Mouse (Mus musculus) olfactory bulb, adult 2 months (tissue): Measurements from ENCODE around the gene Rnf182. TPM values are rescaled to one million over a fixed set of nuclear protein-coding genes. Genes with fewer than 3 reads are reported as not detected.

Experiments used
- H3K27ac ChIP-seq: fragments of 200-500 bp; 2 replicates; pipeline ENCODE4 v1.5.1; 2012; ENCODE audit warnings: low read depth, low read length; ENCODE audit not compliant: insufficient read depth
- H3K4me1 ChIP-seq: fragments of 200-500 bp; 2 replicates; pipeline ENCODE4 v1.6.1; 2012; ENCODE audit warnings: low read length; ENCODE audit not compliant: control insufficient read depth, insufficient read depth
- H3K4me3 ChIP-seq: fragments of 200-500 bp; 2 replicates; pipeline ENCODE4 v1.5.1; 2012; ENCODE audit warnings: mild to moderate bottlenecking, low read depth, low read length, moderate library complexity; ENCODE audit not compliant: insufficient read depth
- CTCF ChIP-seq: fragments of 200-500 bp; IDR thresholded peaks from 2 replicates; pipeline ENCODE4 v1.5.1; 2012; ENCODE audit warnings: low read depth, mild to moderate bottlenecking, low read length, moderate library complexity; ENCODE audit not compliant: insufficient read depth
- POLR2A ChIP-seq: fragments of 200-500 bp; IDR thresholded peaks from 2 replicates; pipeline ENCODE4 v1.6.1; 2012; ENCODE audit warnings: mild to moderate bottlenecking, low read depth, low read length, moderate library complexity; ENCODE audit not compliant: insufficient read depth
- WGBS: fragments of 180-500 bp; shearing (Covaris S2); methylation state at CpG from one replicate; pipeline ENCODE4 v1.1.7; 2018; 5-methylcytosine and 5-hydroxymethylcytosine counted together
- polyA plus RNA-seq: library from polyadenylated mRNA; stranded (reverse); fragments of >200 nt; gene quantifications from 2 replicates; pipeline ENCODE4 v1.2.4, GENCODE M21; 2012; ENCODE audit warnings: low replicate concordance; ENCODE audit not compliant: missing spikeins, insufficient read depth, insufficient read length

Gene Rnf182
- polyA plus RNA-seq = not detected in 2 replicates

- WGBS = under 1% methylated on average over 56 of the region's 58 CpGs
- no peak for TF ChIP-seq CTCF
- TF ChIP-seq POLR2A = peak; percentile 21; the same call in 1 of the 2 replicates
- Histone ChIP-seq H3K4me3 (peak within 1 kb of the TSS; percentile 57), H3K27ac (peak within 1 kb of the TSS; percentile 40; the same call in 1 of the 2 replicates), H3K4me1 (peaks cover 4% of the 10 kb centered on the region)
These were observed at the start of gene Rnf182 for GRCm38 (mm10) chr13:43615577-43616254. Gene Rnf182 (plus strand): TSS chr13:43615710.

GRCm38 (mm10) chr13:43566184-43566583 lies 49.3 kb upstream of the Rnf182 start:
- no peak overlapping the region for H3K27ac ChIP-seq
- 92% methylated on average over 8 of the region's 8 CpGs for WGBS
- peaks cover 6% of the 10 kb centered on the region for H3K4me1 ChIP-seq
- TF ChIP-seq POLR2A = no peak
- TF ChIP-seq CTCF = no peak
- H3K4me3 ChIP-seq = no peak overlapping the region

- 43% methylated on average over 23 of the region's 25 CpGs for WGBS
- peaks cover 6% of the 10 kb centered on the region for H3K4me1 ChIP-seq
- no peak overlapping the region for H3K4me3 ChIP-seq
- H3K27ac ChIP-seq = 0 out of 2 replicates have a peak overlapping the region, but pooled peaks have one; percentile 49
- TF ChIP-seq POLR2A (no peak), CTCF (no peak)
These were observed 48.2 kb upstream of the Rnf182 start for GRCm38 (mm10) chr13:43567141-43567891.

- no peak overlapping the region for H3K4me3 ChIP-seq
- TF ChIP-seq CTCF (no peak), POLR2A (no peak)
- peaks cover 2% of the 10 kb centered on the region; the same call in 1 of the 2 replicates for H3K4me1 ChIP-seq
- WGBS = 54% methylated on average over 2 of the region's 2 CpGs
- no peak overlapping the region for H3K27ac ChIP-seq
These were observed 41.5 kb upstream of the Rnf182 start for GRCm38 (mm10) chr13:43573979-43574378.

- peaks cover 7% of the 10 kb centered on the region; the same call in 1 of the 2 replicates for H3K4me1 ChIP-seq
- no peak for TF ChIP-seq CTCF
- no peak for TF ChIP-seq POLR2A
- WGBS = 92% methylated on average over 5 of the region's 5 CpGs
- H3K4me3 ChIP-seq = no peak overlapping the region
- H3K27ac ChIP-seq = no peak overlapping the region
These were observed 40.1 kb upstream of the Rnf182 start for GRCm38 (mm10) chr13:43575431-43575830.

DNA sequence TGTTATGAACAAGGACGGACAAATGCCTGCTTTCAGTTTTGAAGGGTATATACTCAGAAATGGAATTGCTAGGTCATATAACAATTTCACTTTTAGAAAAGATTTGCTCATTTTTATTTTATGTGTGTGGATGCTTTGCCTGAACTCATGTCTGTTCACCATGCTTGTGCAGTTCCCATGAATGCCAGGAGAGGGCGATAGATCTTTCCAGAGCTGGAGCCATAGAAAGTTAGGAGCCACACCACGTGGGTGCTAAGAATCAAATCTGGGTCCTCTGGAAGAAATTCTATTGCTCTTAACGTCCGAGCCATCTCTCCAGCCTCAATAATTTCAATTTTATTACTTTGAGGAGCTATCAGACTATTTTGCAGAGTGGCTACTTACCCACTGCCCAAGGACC lies 38.3 kb upstream of the Rnf182 start:
- H3K4me3 ChIP-seq = no peak overlapping the region
- H3K4me1 ChIP-seq = peaks cover 7% of the 10 kb centered on the region; the same call in 1 of the 2 replicates
- TF ChIP-seq CTCF = no peak
- 72% methylated on average over 5 of the region's 5 CpGs for WGBS
- H3K27ac ChIP-seq = no peak overlapping the region

GRCm38 (mm10) chr13:43577766-43578165 lies 37.7 kb upstream of the Rnf182 start:
- 41% methylated on average over 12 of the region's 12 CpGs for WGBS
- TF ChIP-seq POLR2A (no peak), CTCF (no peak)
- Histone ChIP-seq H3K27ac (no peak overlapping the region), H3K4me3 (no peak overlapping the region), H3K4me1 (peaks cover 7% of the 10 kb centered on the region; the same call in 1 of the 2 replicates)

GRCm38 (mm10) chr13:43579740-43580139 lies 35.8 kb upstream of the Rnf182 start:
- 24% methylated on average over 18 of the region's 18 CpGs for WGBS
- no peak overlapping the region for H3K27ac ChIP-seq
- H3K4me1 ChIP-seq = peaks cover 10% of the 10 kb centered on the region; the same call in 1 of the 2 replicates
- H3K4me3 ChIP-seq = no peak overlapping the region
- TF ChIP-seq POLR2A (no peak), CTCF (peak; percentile 67)

DNA sequence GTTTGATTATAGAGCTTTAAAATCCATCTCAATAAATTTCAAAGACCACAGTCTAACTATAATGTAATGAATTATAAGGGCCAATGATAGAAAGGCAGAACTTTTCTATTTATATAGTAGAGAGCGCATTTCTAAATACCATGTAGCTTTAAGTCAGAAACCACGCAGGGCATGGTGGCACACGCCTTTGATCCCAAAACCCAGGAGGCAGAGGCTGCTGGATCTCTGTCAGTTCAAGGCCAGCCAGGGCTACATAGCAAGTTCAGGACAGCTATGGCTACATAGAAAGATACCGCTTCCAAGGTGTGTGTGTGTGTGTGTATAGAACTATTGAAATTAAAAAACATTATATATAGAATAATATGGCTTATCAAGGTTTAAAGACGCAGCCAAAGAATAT lies 34.8 kb upstream of the Rnf182 start:
- TF ChIP-seq POLR2A = no peak
- WGBS = 96% methylated on average over 5 of the region's 5 CpGs
- Histone ChIP-seq H3K27ac (no peak overlapping the region), H3K4me1 (peaks cover 10% of the 10 kb centered on the region; the same call in 1 of the 2 replicates), H3K4me3 (no peak overlapping the region)
